8 mouse cellular contexts compared by ENCODE assay signal in the genomic region with DNA sequence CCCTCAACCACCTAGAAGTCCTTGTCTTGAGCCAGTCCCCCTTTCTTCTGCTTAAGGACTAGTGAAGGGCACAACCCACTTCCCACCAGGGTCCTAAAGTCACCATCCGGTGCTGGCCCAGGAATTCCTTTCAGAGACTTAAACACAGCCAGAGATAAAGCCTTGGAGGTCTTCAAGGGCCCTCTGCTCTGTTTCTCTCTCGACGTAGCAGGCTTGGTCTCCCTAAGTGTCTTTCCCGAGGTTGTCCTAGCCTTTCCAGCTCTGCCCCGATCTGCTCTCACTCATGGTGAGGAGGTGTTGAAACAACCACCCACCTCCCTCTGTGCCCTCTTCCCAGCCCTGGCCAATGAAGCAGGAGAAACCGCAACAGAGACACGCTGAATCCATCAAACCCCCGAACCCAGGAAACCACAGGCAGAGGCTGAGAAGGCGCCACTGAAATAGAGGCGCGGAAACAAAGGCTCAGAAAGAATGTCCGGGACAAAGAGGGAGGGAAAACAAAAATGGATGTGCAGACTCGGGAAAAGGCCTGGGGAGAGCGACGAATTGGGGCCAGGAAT. TPM values are rescaled to one million over a fixed set of nuclear protein-coding genes. Genes with fewer than 3 reads are reported as not detected.
DNase-seq lines count a peak whose midpoint lies in the region; ATAC-seq and TF ChIP-seq lines count a peak whose summit lies in the region.

No protein-coding gene starts in this region.

- TF ChIP-seq CTCF in intestine, postnatal 0 days (IDR thresholded peaks at IDR 0.05; ENCODE audit: low read depth): no peak

- peaks cover 8% of the 10 kb centered on the region for H3K9me3 ChIP-seq in megakaryocyte, embryonic 14.5 days
- no peaks in the 10 kb centered on the region for H3K9me3 ChIP-seq in forebrain, embryonic 13.5 days (replicated peaks)
- no peaks in the 10 kb centered on the region for H3K9me3 ChIP-seq in intestine, postnatal 0 days (ENCODE audit: control insufficient read depth)
- no peaks in the 10 kb centered on the region for H3K9me3 ChIP-seq in neural tube, embryonic 12.5 days

- H3K27ac ChIP-seq in forebrain, embryonic 13.5 days: peak overlapping the region; percentile 98
- peak overlapping the region; percentile 82 for H3K27ac ChIP-seq in intestine, postnatal 0 days (ENCODE audit: low read depth, low read length)
- H3K27ac ChIP-seq in neural tube, embryonic 12.5 days: peak overlapping the region; percentile 95

- H3K9ac ChIP-seq in forebrain, embryonic 13.5 days: peak overlapping the region; percentile 76
- peak overlapping the region; percentile 57 for H3K9ac ChIP-seq in intestine, postnatal 0 days (ENCODE audit: low read depth, low read length)
- H3K9ac ChIP-seq in neural tube, embryonic 12.5 days: peak overlapping the region; percentile 66

- peak overlapping the region; percentile 70 for H3K4me2 ChIP-seq in forebrain, embryonic 13.5 days
- H3K4me2 ChIP-seq in intestine, postnatal 0 days (replicated peaks; ENCODE audit: low read depth): peak overlapping the region; percentile 86
- H3K4me2 ChIP-seq in neural tube, embryonic 12.5 days (replicated peaks): peak overlapping the region; percentile 68

- DNase-seq in cerebellum, postnatal 25 days: no peak
- no peak for DNase-seq in urinary bladder, postnatal 36 days (ENCODE audit: low spot score in 2 of 2)
- DNase-seq in left cerebral cortex, postnatal 36 days (ENCODE audit: low spot score in 2 of 2): no peak

- peak overlapping the region; percentile 84 for H3K4me3 ChIP-seq in megakaryocyte, embryonic 14.5 days (replicated peaks)
- peak overlapping the region; percentile 43 for H3K4me3 ChIP-seq in forebrain, embryonic 13.5 days
- peak overlapping the region; percentile 42 for H3K4me3 ChIP-seq in intestine, postnatal 0 days (ENCODE audit: low read depth, low read length)
- H3K4me3 ChIP-seq in neural tube, embryonic 12.5 days: peak overlapping the region; percentile 31

- WGBS in forebrain, embryonic 13.5 days: 1% methylated on average over 15 of the region's 15 CpGs
- WGBS in intestine, postnatal 0 days: 11% methylated on average over 15 of the region's 15 CpGs
- WGBS in neural tube, embryonic 12.5 days: under 1% methylated on average over 15 of the region's 15 CpGs

- intact Hi-C loops in left cerebral cortex, postnatal 36 days (cut with DNase I): no loop called here

- peaks cover 15% of the 10 kb centered on the region for H3K4me1 ChIP-seq in megakaryocyte, embryonic 14.5 days
- H3K4me1 ChIP-seq in forebrain, embryonic 13.5 days: peaks cover 34% of the 10 kb centered on the region
- peaks cover 9% of the 10 kb centered on the region; the same call in 1 of the 2 replicates for H3K4me1 ChIP-seq in intestine, postnatal 0 days (replicated peaks; ENCODE audit: control insufficient read depth, insufficient read depth, low read length)
- peaks cover 52% of the 10 kb centered on the region for H3K4me1 ChIP-seq in neural tube, embryonic 12.5 days

- no peaks in the 10 kb centered on the region for H3K36me3 ChIP-seq in megakaryocyte, embryonic 14.5 days (replicated peaks; ENCODE audit: low read length)
- no peaks in the 10 kb centered on the region for H3K36me3 ChIP-seq in forebrain, embryonic 13.5 days (ENCODE audit: poor library complexity, severe bottlenecking)
- no peaks in the 10 kb centered on the region for H3K36me3 ChIP-seq in intestine, postnatal 0 days (ENCODE audit: control insufficient read depth, insufficient read depth)
- no peaks in the 10 kb centered on the region for H3K36me3 ChIP-seq in neural tube, embryonic 12.5 days

- peaks cover 90% of the 10 kb centered on the region for H3K27me3 ChIP-seq in megakaryocyte, embryonic 14.5 days (replicated peaks)
- no peaks in the 10 kb centered on the region for H3K27me3 ChIP-seq in forebrain, embryonic 13.5 days
- peaks cover 15% of the 10 kb centered on the region; the same call in 1 of the 2 replicates for H3K27me3 ChIP-seq in intestine, postnatal 0 days (replicated peaks; ENCODE audit: control insufficient read depth, insufficient read depth, low read length)
- no peaks in the 10 kb centered on the region for H3K27me3 ChIP-seq in neural tube, embryonic 12.5 days (replicated peaks)

- no peak for ATAC-seq in megakaryocyte, adult 5-6 weeks (ENCODE audit: poor library complexity, severe bottlenecking)
- ATAC-seq in forebrain, embryonic 13.5 days: peak; percentile 53
- ATAC-seq in intestine, postnatal 0 days: no peak
- ATAC-seq in neural tube, embryonic 12.5 days (ENCODE audit: low FRiP score, low read depth): peak; percentile 51

RNA-seq across cellular contexts. Expression of a gene that starts 8.8 kb away (rescaled TPM):
- polyA plus RNA-seq in megakaryocyte, embryonic 14.5 days (2012; ENCODE audit: insufficient read depth, low replicate concordance): 13.8 TPM in 1 of 2 replicates, not detected in the other
- 1.9 and 2.0 TPM in 2 replicates for total RNA-seq in megakaryocyte, adult 5-6 weeks (2015)
- total RNA-seq in megakaryocyte, adult 5-6 weeks (2017): 0.77 and 1.8 TPM in 2 replicates
- polyA plus RNA-seq in forebrain, embryonic 13.5 days (2015; fragmentation: Nextera tagmentation; extraction: Ambion mirVana): 90.9 and 119 TPM in 2 replicates
- polyA plus RNA-seq in intestine, postnatal 0 days (2015; fragmentation: Nextera tagmentation; extraction: Ambion mirVana): 106 and 118 TPM in 2 replicates
- 325 and 330 TPM in 2 replicates for polyA plus RNA-seq in neural tube, embryonic 12.5 days (2016; fragmentation: Nextera tagmentation; extraction: Ambion mirVana)
- total RNA-seq in left cerebral cortex, postnatal 36 days (2021): 10 to 100 TPM; 35.3 to 40.7 TPM

RNA-seq across cellular contexts. Expression of a gene that starts 37.7 kb away (rescaled TPM):
- polyA plus RNA-seq in megakaryocyte, embryonic 14.5 days (2012; ENCODE audit: insufficient read depth, low replicate concordance): 10.5 and 25.7 TPM in 2 replicates
- total RNA-seq in megakaryocyte, adult 5-6 weeks (2015): 78.1 and 107 TPM in 2 replicates
- 59.4 and 63.6 TPM in 2 replicates for total RNA-seq in megakaryocyte, adult 5-6 weeks (2017)
- 9.7 and 11.3 TPM in 2 replicates for polyA plus RNA-seq in forebrain, embryonic 13.5 days (2015; fragmentation: Nextera tagmentation; extraction: Ambion mirVana)
- polyA plus RNA-seq in intestine, postnatal 0 days (2015; fragmentation: Nextera tagmentation; extraction: Ambion mirVana): 4.1 and 4.2 TPM in 2 replicates
- polyA plus RNA-seq in neural tube, embryonic 12.5 days (2016; fragmentation: Nextera tagmentation; extraction: Ambion mirVana): 9.5 and 10.4 TPM in 2 replicates
- under 1 TPM; 0.61 to 0.72 TPM for total RNA-seq in left cerebral cortex, postnatal 36 days (2021)

Comparison
In these comparisons a context has a peak if more than half of its experiments do, and no peak if none do; other contexts are left out.
1. H3K4me3 ChIP-seq: peak in every context shown above with its lines; median percentile 84 in megakaryocyte, embryonic 14.5 days; 43 in forebrain, embryonic 13.5 days; 42 in intestine, postnatal 0 days; 31 in neural tube, embryonic 12.5 days.
2. ATAC-seq: peak in forebrain, embryonic 13.5 days (single experiment) and neural tube, embryonic 12.5 days (single experiment); none in megakaryocyte, adult 5-6 weeks (single experiment) and intestine, postnatal 0 days (single experiment).
3. Peak in every context shown above with its lines, with median percentiles within 50 percentile points of each other: H3K27ac ChIP-seq, H3K4me2 ChIP-seq and H3K9ac ChIP-seq.